Mouse (Mus musculus): ENCODE measurements around the gene Arid1a.

The Arid1a gene

DNA sequence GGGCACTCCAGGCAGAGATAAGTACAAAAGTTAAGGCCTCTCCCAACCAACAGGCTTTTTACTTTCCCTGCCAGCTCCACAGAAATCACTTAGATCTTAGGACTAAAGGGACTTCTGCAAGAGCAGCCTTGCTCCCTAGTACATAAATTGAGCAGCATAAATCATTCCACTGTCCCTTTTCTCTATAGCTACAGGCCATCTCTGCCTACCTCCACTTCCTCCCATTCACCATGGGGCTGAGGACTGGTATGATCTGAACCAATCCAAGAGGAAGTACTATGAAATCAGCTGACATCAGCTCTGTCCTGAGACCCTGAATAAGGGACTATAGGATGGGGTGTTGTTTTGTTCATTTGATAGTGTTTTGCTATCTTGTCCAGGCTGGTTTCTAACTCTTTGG is 26.4 kb downstream of the Arid1a start:
- no peak for DNase-seq

DNA sequence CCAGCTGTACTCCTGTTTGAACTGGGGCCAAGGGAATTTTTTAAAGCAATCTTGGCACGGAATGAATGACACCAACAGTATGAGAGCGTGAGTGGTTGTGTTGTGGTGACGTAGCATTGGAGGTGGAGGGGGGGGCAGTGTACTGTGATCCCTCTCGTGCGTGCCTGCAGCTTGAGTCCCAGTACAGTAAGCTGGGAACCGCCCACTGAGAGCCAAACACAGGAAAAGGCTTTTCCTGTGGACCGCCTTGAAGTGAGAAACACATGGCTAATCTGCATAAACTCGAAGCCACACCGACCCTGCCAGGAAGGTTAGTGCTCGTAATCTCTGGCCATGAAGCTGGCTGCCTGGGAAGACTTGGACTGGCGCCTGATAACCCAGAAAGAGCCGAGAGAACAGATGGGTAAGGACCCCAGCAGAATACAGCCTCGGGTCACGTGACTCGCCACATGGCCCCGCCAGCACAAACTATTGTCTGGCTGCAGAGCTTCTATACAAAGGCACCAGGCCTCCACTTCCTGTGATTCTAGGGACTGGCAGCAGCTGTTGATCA is 27.0 kb downstream of the Arid1a start:
- peak; percentile 90 to 94 for DNase-seq

GRCm38 (mm10) chr4:133729007-133729406 is 27.6 kb downstream of the Arid1a start:
- DNase-seq: no peak

DNA sequence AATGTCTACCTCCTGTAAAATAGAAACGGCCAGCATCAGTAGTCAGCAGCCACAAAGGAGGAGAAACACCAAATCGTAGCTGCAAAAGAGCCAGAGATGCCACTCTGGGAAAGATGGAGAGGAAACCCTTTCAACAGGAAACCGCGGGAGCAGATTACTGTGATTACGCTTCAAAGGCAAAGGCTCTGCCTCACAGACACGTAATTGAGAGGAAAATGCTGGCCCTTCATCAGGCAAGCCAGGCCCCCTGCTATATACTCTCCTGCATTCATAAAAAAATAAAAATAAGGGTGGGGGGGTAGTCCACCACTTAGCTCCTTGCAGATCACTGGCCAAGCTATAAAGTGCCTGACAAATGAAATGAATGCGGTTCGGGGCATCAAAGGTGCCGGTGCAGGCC is 28.3 kb downstream of the Arid1a start:
- DNase-seq: no peak

DNA sequence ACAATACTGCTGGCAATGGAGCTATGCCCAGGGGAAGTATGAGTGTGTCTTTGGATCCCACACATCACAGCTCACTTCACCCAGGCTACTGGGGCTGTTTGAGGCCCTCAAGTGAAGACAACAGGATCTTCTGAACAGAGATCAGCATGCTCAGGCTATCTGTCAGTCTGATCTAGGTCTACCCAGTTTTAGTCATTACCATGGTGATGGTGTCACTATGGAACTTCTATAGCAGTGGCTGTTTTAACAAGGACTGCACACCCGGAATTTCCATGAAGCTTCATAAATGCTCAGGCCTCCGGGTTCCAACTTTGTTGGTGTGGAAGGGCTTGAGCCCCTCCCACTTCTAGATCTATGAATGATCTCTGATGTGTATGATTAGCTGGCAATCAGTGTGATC is 30.9 kb downstream of the Arid1a start:
- DNase-seq: no peak

- no peak for DNase-seq
These were observed 36.8 kb downstream of the Arid1a start for GRCm38 (mm10) chr4:133719791-133720190.

GRCm38 (mm10) chr4:133712755-133713154 is 43.8 kb downstream of the Arid1a start:
- DNase-seq: no peak

- DNase-seq: no peak
These were observed 45.1 kb downstream of the Arid1a start for GRCm38 (mm10) chr4:133711307-133712076.

DNA sequence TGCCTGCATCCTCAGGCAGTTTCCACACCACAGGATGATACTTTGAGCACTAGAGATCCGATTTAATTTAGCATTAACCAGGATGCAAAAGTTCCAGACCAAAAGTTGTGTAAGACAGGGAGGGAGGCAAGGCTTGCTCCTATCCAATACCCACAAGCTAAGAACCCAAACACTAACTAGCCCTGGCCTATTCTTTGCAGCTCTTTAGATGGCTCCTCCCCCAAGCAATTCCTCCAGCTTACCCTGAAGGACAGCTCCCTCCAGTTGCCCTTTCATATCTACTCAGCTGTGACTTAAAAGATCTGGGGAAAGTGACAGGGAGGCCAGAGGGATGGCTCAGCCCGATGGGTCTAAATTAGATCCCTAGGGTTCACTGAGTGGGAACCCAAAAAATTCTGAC is 47.2 kb downstream of the Arid1a start:
- DNase-seq: no peak

DNA sequence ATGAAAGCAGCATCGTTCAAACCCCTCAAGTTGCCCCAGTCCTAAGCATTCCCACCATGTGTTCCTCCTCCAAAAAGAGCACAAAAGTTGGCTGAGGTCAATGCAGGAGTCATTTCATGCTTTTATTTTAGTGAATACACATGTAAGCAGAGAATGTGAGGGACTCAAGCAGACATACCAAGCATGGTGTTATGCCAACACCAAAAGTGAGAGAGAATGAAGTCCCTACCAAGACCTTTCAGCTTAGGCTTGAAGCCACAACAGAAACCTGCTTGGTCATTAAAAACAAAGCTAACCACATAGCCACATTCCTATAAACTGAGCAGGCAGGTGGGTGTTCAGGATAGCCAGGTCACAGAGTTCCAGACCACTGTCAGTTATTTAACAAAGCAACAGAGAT is 49.1 kb downstream of the Arid1a start:
- no peak for DNase-seq

GRCm38 (mm10) chr4:133706956-133707355 is 49.6 kb downstream of the Arid1a start:
- DNase-seq: peak; percentile 84 to 87

DNA sequence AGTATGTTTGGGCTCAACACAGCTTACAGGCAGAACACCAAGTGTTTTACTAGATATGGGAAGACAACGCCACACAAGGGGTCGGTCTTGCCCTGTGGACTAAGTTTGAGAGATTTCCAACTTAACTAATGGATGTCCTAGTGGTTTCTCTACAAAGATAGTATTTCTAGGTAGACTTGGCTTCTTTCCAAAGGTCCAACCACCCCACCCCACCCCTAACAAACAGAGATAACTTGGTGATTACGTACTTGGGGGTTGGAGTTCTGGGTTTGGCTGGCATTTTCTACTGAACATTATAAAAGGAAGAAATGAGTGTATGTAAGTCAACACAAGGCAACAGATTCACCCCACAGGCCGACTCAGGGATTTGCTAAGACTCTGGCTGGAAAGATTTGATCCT is 51.5 kb downstream of the Arid1a start:
- no peak for DNase-seq

- DNase-seq: peak; percentile 53 to 60
These were observed 55.6 kb downstream of the Arid1a start for GRCm38 (mm10) chr4:133700905-133701368.

GRCm38 (mm10) chr4:133695363-133695762 is 61.2 kb downstream of the Arid1a start:
- no peak for DNase-seq

DNA sequence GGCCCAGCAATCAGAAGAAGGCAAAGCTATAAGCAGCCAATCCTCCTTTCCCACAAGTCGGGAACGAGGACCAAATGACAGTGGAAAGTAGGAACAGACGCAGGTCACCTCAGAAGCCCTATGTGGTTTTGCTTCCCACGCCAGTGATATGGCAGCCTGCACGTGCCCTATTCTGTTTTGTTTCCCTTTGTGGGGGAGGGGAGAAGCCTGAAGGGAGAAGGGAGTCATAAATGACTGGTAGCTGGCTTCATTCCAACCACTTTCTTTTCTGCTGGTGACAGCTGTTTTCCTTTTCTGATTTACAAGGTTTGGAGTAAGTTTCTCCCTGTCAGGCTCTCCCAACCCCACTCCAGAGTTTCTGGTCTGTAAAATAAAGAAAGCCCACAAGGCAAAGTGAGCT is 66.3 kb downstream of the Arid1a start:
- peak in 1 of 2 experiments; percentile 44 for DNase-seq

GRCm38 (mm10) chr4:133688417-133689067 is 68.0 kb downstream of the Arid1a start:
- peak; percentile 64 to 76 for DNase-seq

DNA sequence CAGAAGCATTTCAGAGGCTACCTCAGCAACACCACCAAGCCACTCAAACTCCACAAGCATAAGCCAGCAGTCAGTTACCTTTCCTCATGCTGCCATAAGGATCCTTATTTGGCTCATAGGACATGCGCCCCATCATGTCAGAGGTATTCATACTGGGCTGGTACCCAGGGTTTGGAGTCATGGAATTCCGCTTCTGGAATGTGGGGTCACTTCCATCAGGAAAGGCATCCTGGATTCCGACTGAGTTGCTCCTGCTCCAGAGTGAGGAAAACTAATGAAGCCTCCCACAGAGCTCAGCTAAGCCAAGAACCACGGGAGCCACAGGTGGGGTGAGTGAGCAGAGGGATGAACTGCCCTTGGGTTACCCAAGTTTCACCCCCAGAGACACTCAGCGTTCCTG is 69.4 kb downstream of the Arid1a start:
- no peak for DNase-seq

DNA sequence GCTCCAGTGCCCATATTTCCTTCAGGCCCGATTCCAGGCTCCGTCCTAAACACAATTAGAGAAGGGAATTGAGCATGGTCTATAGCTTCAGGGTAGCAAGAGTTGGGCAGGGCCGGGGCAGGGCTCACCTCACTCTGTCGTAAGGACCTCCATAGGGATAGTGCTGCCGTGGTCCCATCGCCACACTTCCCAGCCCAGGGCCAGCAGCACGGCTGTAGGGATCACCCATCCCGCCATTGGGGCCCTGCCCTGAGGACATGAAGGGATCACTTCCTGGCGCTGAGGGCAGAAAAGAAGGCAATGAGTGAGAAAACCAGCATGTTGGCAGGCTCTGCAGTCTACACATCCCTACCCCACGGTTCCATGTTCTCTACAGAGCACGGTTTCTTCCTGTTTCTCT is 70.1 kb downstream of the Arid1a start:
- DNase-seq: no peak

DNA sequence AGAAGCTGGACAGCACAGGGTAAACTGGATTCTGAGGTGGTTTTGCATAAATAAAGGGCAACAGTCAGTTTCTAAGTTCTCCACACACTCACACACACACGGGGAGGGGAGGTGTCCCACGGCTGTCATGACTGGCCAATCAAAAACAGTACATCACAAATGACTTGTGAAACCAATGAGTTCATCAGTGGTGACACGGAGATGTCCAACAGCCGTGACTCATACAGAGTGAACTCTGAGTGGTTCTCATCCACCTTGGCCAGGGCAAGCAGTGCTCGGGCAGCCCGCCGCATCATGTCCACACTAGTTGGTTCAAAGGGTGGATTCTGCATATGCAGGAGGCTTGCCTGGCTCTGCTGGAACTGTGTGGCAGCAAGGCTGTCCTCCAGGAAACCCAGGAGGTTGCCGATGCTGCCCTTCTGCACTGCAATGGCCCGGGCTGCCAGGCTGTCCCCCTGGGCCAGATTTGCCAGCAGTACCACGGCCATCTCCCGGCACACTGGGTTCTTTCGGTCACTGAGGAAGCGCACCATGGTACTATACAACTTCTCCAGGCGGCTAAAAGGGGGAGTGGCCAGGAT is 76.3 kb downstream of the Arid1a start:
- DNase-seq: no peak

GRCm38 (mm10) chr4:133679629-133680028 is 76.9 kb downstream of the Arid1a start:
- DNase-seq: no peak

- DNase-seq: no peak
These were observed 79.3 kb downstream of the Arid1a start for GRCm38 (mm10) chr4:133677266-133677665.

DNA sequence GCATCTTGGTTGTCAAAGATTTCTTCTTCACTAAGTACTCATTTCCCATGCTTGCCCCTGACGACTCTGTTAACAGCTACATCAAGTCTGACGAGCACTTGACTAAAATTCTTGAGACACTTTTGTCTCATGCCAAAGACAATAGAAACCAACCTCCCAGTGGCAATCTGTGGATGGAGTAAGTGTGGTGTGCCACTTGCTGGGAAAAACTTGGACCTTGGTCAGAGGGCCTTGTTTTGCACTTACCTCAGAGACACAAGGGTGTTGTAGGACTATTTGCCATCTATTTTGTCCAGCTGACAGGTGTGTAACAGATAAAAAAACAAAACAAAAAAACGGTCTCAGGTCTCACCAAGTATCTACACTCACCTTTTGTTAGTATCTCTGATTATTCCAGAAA is 80.4 kb downstream of the Arid1a start:
- DNase-seq: peak in 1 of 2 experiments; percentile 47

- peak; percentile 73 to 82 for DNase-seq
These were observed 81.0 kb downstream of the Arid1a start for GRCm38 (mm10) chr4:133675594-133676016.

DNA sequence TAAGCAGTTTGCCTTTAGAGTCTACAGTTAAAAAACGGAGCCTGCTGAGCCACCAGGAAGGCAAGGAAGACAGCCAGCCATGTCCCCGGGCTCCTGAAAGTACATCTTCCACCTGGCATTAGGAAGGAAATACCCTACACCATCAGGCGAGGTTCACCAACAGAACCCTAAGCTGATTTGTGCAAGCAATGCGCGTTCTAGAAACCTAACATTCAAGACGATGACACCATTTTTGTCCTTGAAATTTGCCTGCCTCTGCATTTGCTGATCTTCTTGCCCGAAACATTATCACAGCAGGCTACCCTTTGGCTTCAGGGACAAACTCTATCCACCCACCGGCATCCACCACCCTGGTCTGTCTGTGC is 82.3 kb downstream of the Arid1a start:
- DNase-seq: no peak
